Comparison of ENCODE assay signal across 7 mouse cellular contexts in the genomic region with DNA sequence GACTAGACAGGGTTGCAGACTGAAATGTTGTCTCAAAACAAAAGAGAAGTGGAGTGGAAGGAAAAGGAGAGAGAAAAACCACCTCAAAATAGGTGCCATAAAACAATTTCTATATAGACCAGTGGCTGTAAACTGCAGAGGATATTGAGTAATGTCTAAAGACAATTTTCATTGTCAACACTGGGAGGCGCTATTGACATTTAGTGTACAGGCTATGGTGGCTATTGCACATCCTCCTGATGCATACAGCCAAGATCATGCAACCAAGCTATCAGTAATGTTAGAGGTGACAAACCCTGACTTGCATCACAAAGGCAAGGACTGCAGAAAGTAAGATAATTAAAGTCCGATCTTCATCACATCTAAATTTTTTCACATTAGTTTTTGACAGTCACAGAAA.
DNase-seq lines count a peak whose midpoint lies in the region; ATAC-seq lines count a peak whose summit lies in the region.

No protein-coding gene starts in this region.

- no peak overlapping the region for H3K4me2 ChIP-seq in kidney, embryonic 15.5 days

- H3K4me3 ChIP-seq in kidney, embryonic 15.5 days (replicated peaks): no peak overlapping the region

- intact Hi-C loops in left cerebral cortex, postnatal 4 days (cut with DNase I): no loop called here
- intact Hi-C loops in left cerebral cortex, postnatal 25 days (cut with DNase I): loop anchor here (5.0 kb wide), 3 partner anchors 87 to 467 kb away; no protein-coding TSS in a partner anchor

- DNase-seq in left cerebral cortex, adult 9 months (ENCODE audit: low spot score in 2 of 2): peak; percentile 27 to 49
- DNase-seq in left cerebral cortex, postnatal 4 days: no peak
- DNase-seq in R1 (ENCODE audit: low read depth, low spot score): peak; percentile 51
- peak; percentile 69 to 79 for DNase-seq in cerebellum, postnatal 14 days
- DNase-seq in left cerebral cortex, postnatal 25 days (ENCODE audit: low spot score in 2 of 2): peak; percentile 51 to 71
- DNase-seq in right cerebral cortex, postnatal 10 days (ENCODE audit: low spot score in 2 of 2): no peak

- no peak for ATAC-seq in kidney, embryonic 15.5 days (replicated peaks; ENCODE audit: low FRiP score)

- H3K4me1 ChIP-seq in kidney, embryonic 15.5 days: no peaks in the 10 kb centered on the region

- 53% methylated on average over 2 of the region's 2 CpGs for WGBS in kidney, embryonic 15.5 days

- no peaks in the 10 kb centered on the region for H3K9me3 ChIP-seq in kidney, embryonic 15.5 days (replicated peaks)

- no peak overlapping the region for H3K27ac ChIP-seq in kidney, embryonic 15.5 days

- H3K27me3 ChIP-seq in kidney, embryonic 15.5 days: no peaks in the 10 kb centered on the region

- H3K36me3 ChIP-seq in kidney, embryonic 15.5 days: no peaks in the 10 kb centered on the region

- H3K9ac ChIP-seq in kidney, embryonic 15.5 days: no peak overlapping the region

Comparison
In these comparisons a context has a peak if more than half of its experiments do, and no peak if none do; other contexts are left out.
1. DNase-seq: peak in left cerebral cortex, adult 9 months (2 of 2), R1 (single experiment), cerebellum, postnatal 14 days (2 of 2) and left cerebral cortex, postnatal 25 days (2 of 2); none in left cerebral cortex, postnatal 4 days (single experiment) and right cerebral cortex, postnatal 10 days (0 of 2).